Mouse (Mus musculus) granulocyte monocyte progenitor cell, adult 5-6 weeks (primary cell): ENCODE results near the gene Fubp1. TPM values are rescaled to one million over a fixed set of nuclear protein-coding genes. Genes with fewer than 3 reads are reported as not detected.

Source experiments
- ATAC-seq: replicated peaks from 2 replicates; pipeline ENCODE4 v1.8.0; 2016; ENCODE audit warnings: mild to moderate bottlenecking, moderate TSS enrichment, inconsistent platforms; ENCODE audit not compliant: poor library complexity, severe bottlenecking
- total RNA-seq, 2 experiments: library from RNA; stranded (forward) in 1 of 2; stranded (reverse) in 1 of 2; fragments of 200-712, 200-1000 nt in 1 of 2; fragments of >200 nt in 1 of 2; fragmentation: Nextera tagmentation in 1 of 2; gene quantifications; 2 replicates each; pipeline ENCODE4 v1.2.3; 2014 to 2017

The Fubp1 gene
- total RNA-seq, 2 experiments from 2014 or later: 173 to 225 TPM

DNA sequence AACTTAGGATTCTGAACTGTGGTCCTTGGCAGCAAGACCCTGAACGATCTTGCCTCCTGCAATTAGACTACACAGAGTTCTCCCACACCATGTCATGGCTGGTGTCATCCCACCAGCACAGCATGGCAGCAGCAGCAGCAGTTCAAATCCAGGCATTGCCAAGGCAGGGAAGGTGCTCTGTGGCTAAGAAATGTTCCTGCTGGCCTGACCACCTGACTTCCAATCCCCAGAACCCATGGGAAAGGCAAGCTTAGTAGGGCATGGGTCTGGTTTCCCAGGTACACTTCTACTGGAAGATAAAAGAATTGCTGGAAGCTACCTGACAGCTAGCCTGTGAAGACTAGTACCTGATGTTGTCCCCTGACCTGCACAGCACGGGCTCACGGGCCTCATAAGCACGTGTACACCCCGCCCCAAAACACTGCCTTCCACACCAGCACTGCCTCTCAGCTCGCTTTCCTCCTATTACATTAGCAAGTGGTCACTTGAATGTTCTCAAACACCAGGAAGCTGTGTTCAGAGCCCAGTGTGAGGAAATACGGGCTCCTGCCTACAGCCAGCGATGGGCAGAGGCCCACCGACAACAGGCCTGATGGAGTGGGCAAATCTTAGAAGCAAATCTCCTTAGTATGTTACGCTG lies 61.0 kb downstream of the Fubp1 start:
- ATAC-seq: no peak

DNA sequence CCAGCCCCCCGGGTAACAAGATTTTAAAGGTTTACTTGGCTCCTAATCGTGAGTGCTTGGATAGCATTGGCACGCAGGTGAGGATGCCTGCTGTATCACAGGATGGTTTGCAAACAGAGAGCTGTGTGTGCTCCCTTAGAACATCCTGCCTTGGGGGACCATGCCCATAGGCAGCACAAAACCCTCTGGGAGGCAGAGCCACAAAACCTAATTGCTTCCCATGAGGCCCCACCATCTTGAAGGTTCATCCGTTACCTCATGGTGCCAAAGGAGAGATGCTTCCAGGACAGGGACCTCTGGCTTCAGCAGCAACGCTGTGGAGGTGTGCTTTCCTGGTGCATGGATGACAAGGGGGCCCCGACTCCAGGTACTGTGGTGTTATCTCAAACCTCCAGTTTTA lies 61.7 kb downstream of the Fubp1 start:
- no peak for ATAC-seq

DNA sequence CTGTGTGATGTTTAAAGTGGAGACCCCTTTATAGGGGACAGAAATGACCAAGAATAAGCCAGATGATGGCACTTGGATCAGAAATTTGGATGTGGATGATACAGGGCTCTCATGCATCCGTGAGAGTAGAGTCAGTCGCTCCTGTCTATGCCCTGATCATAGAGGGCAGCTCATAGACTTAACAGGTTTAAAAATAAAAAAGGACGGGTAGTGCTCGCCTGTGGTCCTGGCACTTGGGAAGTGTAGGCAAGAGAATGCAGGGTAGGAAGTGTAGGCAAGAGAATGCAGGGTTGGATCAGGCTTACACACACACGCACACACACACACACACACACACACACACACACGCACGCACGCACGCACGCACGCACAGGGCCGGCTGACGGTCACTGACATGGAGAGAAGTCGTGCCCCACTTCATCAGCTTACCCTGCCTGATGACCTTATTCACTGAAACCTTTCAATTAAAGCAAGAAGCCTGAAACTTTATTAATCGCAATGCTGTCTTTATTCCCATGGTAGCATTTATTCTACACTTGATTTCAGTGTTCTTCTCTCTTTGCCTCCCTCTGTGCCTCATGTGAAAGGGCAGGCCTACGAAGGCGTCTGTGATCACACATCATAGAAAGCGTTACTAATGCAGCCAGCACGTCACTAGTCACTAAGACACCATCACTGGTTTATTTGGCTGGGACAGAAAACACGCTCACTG lies 62.9 kb downstream of the Fubp1 start:
- no peak for ATAC-seq

DNA sequence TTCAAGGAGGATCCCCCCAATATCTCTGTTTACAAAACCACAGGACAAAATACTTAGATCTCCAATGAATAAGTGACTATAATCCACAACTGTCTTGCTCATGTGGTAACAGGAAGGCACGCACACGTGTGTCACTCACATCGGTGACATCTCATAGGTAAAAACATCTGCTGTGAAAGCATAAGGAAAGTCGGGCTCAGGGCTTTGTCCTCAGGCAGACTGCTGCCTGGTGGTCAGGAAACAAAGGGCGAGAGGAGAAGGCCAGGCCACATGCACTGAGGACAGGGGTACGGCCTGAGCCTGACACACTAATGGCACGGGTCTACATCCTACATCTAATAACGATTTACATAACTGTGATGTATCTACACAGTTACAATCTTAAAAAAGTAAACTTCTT lies 64.8 kb downstream of the Fubp1 start:
- ATAC-seq: no peak

DNA sequence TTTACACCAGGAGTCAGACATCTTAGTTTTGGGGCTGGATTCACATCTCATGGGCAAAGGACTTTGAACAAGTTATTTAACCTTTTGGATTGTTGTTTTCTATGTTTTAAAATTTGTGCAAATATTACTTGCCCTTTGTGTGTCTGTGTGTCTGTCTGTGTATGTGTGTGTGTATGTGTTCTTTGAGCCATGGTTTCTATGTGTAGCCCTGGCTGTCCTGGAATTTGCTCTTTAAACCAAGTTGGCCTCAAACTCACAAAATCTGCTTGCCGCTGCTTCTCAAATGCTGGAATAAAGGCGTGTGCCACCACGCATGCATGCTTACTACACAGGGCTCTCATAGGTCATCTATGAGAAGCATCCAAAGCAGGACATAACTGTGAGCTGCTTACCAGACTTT lies 66.7 kb downstream of the Fubp1 start:
- no peak for ATAC-seq

DNA sequence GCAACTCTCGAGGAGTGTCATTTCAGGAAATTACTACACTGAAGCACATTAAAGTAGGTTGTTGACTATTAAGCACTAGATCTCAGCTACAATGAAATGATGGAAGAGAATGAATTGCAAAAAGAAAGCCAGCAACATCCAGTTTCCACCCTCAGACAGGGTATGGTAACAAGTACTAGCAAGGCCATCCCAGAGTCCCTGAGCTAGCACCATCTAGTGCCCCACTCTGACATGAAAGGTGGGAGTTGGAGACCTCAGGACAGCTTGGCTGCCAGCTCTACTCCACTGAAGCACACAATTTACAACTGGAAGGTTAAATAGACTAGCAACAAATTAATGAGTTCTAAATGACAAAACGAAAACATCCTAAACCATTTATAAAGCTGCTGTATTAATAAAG lies 67.7 kb downstream of the Fubp1 start:
- no peak for ATAC-seq

DNA sequence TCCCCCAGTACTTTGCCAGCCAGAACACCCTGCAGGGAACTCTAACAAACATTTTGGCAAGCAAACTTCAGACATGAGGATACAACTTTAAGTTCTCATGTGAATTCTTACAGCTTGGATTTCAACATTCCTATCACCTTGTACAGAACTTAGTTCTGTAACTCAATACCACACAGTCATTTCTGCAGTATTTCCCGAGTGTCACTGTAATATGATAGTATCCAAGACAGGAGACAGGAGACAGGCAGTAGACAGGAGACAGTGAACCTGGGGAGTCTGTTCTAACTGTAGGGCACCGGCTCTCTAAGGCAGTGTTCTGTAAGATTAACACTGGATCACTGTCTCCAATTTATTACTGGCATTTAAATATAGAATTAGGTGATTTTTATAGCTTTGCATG lies 68.2 kb downstream of the Fubp1 start:
- no peak for ATAC-seq

DNA sequence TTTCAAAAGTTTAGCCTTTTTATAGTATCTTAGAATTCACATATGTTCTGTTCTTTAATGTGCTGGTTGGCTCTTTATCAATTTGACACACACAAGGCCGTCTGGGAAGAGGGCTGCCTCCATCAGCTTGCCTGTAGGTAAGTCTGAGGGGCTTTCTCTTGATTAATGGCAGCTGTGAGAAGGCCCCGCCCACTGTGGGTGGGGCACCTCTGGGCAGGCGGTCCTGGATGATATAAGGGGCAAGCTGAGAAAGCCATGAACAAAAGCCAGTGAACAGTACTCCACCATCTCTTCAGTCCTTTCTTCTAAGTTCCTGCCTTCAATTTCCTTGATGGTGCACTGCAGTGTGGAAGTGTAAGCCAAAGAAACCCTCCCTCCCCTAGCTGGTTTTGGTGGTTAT lies 71.9 kb downstream of the Fubp1 start:
- no peak for ATAC-seq

DNA sequence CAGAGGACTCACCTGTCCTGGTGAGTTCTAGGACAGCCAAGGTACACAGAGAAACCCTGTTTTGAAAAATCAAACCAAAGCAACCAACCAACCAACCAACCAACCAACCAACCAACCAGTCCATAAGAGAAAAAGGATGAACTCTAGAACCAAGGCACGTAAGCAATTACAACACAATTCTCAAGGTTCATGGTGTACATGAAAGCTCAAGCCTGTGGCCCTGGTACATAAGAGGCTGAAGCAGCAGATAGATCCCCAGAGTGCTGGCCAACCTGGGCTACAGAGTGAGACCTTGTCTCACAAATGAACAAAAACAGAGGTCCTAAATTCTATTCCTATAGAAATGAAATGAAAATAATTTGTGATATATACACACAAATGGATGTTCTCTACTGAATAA lies 74.1 kb downstream of the Fubp1 start:
- no peak for ATAC-seq

DNA sequence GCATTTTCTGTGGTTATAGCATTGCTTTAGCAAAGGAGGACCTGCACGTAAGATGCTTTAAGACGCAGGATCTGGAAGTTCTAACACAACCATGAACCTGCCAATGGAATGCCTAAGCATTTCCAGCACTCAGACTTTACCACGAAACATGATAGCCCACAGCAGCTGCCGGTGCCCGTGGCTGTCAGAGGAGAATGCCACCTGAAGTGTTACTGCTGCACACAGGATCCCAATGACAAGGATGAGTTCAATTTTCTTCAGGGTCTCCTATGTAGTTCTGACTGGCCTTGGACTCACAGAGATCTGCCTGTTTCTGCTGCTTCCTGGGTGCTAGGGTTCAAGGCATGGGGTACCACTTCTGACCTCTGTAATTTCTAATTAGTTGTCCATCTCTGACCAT lies 74.5 kb downstream of the Fubp1 start:
- ATAC-seq: no peak

Other genes with a start within 250 kb of the Fubp1 start
- not detected in 2 replicates for gene Gipc2, start 44.2 kb upstream of the Fubp1 start, total RNA-seq (2014; fragmentation: Nextera tagmentation)
- not detected in 2 replicates for gene Gipc2, start 44.2 kb upstream of the Fubp1 start, total RNA-seq (2017)
- gene Dnajb4, start 120 bp upstream of the Fubp1 start, total RNA-seq (2014; fragmentation: Nextera tagmentation): 17.9 and 19.5 TPM in 2 replicates
- 46.1 and 46.7 TPM in 2 replicates for gene Dnajb4, start 120 bp upstream of the Fubp1 start, total RNA-seq (2017)
- not detected in 2 replicates for gene Nexn, start 55.9 kb downstream of the Fubp1 start, total RNA-seq (2014; fragmentation: Nextera tagmentation)
- gene Nexn, start 55.9 kb downstream of the Fubp1 start, total RNA-seq (2017): not detected in 2 replicates
- gene Miga1, start 130.0 kb downstream of the Fubp1 start, total RNA-seq (2014; fragmentation: Nextera tagmentation): 23.8 and 33.7 TPM in 2 replicates
- gene Miga1, start 130.0 kb downstream of the Fubp1 start, total RNA-seq (2017): 16.6 and 21.3 TPM in 2 replicates
- 24.7 and 25.8 TPM in 2 replicates for gene Usp33, start 136.1 kb downstream of the Fubp1 start, total RNA-seq (2014; fragmentation: Nextera tagmentation)
- gene Usp33, start 136.1 kb downstream of the Fubp1 start, total RNA-seq (2017): 48.4 and 49.6 TPM in 2 replicates
- 40.1 and 47.2 TPM in 2 replicates for gene Zzz3, start 185.1 kb downstream of the Fubp1 start, total RNA-seq (2014; fragmentation: Nextera tagmentation)
- gene Zzz3, start 185.1 kb downstream of the Fubp1 start, total RNA-seq (2017): 57.0 and 58.4 TPM in 2 replicates